Mouse (Mus musculus) heart, postnatal 0 days (tissue): ENCODE measurements around the gene Prl3d1.

Experiments
- CTCF ChIP-seq: IDR thresholded peaks from 2 replicates; pipeline ENCODE4 v1.5.1; 2016; ENCODE audit warnings: antibody characterized with exemption, control low read depth, low read depth
- EP300 ChIP-seq: IDR thresholded peaks from 2 replicates; pipeline ENCODE4 v1.6.1; 2016; ENCODE audit warnings: antibody characterized with exemption, low read depth

DNA sequence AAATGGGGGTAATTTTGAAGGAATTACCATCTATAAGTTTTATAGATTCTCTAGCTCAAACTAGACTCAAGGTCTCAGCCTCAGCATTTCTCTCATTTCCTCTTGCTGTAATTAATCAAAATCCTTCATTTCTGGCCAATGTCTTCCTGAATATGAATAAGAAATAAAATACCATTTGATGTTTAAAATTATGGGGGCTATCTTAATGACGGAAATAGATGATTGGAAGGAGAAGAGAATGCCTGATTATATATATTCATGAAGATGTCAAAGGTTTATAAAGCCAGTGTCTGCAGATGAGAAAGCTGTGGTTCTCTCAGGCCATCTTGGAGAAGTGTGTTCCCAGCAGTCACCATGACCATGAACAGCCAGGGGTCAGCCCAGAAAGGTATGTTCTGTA is 36.7 kb upstream of the Prl3d1 start, which contains the start of gene Prl:
- TF ChIP-seq EP300 (no peak), CTCF (no peak)
